Mouse (Mus musculus): ENCODE data around the gene Tmem141. TPM values are rescaled to one million over a fixed set of nuclear protein-coding genes. Genes with fewer than 3 reads are reported as not detected.
A peak's percentile ranks its signal among the peaks of the same experiment; 100 is the strongest.

The Tmem141 gene
- total RNA-seq (2022): 10 to 100 TPM; 18.0 to 47.8 (median 27.3) TPM

DNA sequence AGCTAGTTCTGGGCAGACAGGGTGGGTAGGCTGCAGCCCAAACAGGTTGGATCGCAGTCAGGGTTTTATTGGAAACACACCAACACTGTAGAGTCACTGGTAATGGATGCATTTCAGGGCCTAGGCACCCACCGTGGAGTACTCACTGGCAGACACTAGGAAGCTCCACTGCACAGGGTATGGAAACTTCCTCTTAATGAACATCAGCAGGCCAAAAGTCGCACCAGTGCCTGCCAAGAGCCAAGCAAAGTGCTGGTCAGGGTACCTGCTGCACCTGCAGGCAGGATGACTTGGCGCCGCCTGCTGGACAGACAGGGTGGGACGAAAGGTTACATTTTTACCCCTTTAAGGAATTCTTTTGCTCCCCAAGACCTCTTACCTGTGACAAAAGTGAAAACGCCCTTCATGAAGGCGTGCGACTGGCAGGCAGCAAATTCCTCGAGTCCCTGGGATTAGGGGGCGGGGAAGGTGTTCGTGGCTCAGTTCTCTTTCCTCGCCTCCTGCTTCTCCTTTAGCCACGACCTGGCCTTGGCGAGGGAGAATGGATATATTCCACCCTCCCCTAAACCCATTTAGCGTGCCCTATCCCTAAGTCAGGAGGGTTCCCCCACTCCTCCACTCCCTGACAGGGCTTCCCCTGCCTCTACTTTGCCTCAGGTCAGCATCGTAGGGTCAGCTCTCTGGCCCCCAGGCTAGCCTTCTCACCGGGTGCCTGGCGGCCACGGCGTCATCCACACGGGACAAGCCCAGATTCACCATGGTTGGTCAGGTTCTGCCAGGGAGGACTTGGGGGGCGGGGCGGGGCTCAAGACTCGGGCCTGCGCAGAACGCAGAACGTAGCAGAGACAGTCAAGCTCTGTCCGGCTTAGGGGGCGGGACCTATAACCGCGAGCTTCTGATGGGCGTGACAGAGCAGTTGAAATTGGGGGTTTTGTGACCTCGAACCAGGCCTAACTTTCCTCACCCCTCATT is at the start of gene Tmem141:
Gene Tmem141 (minus strand): TSS at position 777 of the 972 bp plus-strand sequence.
- peak; percentile 90 for DNase-seq

DNA sequence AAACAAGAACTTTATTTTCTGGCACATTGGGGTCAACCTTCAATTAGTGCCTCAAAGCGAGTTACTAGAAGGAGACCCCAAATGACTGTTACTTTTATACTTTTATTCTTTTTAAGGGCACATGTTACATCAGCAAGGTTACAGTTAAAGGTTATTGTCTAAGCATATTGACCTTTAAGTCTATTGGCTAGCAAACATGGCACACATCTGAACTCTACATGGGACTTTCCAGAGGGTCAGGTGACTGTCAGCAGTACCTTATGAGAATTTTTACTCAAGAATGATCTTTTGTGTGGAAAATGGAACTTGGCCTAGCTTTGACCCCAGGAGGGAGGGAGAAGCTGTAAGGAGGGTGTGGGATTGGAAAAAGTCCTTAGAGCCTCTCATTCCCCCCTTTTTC is 44.7 kb upstream of the Tmem141 start:
- no peak for DNase-seq

DNA sequence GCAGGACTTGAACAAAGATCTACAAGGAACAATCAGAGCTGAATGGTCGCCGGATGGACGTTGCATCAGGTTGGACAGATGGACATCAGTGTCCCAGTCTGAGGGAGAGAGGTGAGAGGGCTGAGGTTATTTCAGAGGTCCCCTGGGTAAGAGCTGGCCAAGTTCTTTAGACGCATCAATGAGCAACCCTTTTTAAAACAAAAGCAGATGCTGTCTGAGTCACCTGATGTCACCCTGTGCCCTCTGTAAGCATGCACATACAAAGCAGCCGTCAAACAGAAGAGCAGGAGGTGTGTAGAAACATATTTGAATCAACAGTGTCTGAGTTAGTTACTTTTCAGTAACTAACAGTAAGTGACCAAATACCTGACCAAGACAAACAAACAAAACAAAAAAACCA is 42.3 kb upstream of the Tmem141 start:
- DNase-seq: no peak

DNA sequence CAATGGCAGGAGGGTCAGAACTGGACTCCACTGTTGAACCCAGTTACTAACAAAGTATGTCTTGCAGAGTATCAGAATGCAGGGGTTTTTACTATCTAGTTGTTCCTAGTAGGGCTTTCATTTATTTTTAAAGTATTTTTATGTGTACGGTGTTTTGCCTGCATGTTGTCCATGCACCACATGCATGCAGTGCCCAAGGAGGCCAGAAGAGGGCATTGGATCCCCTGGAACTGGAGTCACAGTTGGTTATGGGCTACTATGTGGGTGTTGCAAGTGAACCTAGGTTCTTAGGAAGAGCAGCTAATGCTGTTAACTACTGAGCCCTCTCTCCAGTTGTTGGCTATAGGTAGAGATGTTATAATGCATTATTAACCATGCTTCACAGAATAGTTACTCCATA is 41.7 kb upstream of the Tmem141 start:
- peak; percentile 38 for DNase-seq

DNA sequence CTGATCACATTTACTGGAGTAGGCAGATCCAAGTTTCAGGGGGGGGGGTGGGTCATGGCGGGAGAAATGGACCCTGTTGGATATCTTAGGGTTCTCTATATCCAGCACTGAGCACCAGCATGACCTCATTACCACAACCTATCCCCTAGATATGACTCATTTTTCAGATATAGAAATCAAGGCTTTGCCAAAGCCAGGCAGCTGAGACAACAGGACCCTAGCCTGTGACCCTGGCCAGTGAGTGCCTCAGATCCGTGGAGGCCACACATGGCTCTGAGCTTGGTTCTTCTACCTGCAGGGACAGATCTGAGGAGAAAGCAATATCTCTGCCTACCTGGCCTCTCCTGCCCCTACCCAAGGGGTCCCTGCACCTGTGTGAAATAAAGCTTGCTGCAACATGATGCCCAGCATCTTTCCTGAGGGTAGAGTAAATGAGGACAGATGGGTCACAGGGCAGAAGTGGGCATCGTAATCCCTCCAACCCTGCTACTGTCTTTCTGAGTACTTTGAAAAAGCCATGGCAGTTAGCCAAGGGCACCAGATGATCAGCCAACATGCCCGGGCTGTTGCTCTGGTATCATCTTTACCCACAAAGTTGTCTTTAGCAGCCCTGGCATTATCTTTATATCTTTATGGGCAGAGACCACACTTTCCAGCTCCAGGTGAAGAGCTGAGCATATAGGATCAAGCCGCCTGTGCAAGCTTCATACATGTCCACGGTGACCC is 39.6 kb upstream of the Tmem141 start:
- DNase-seq: no peak

DNA sequence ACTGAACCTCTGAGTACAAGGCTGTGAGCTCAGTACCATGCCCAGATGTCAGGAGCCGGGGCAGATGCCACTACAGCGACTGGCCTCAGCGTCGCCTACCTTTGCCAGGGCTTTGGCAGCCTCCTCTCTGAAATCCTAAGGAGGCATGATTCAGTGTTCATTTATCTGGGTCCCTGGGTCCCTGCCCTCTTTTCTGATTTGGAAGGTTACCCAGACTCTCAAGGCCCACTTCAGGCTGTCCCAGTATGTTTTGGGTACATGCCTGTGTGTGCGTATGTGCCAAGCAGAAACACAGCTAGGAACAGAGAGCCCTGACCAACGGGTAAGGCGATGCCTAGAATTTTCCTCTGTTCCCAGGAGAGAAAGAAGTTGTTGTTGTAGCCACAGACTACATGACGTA is 38.5 kb upstream of the Tmem141 start:
- peak; percentile 41 for DNase-seq

DNA sequence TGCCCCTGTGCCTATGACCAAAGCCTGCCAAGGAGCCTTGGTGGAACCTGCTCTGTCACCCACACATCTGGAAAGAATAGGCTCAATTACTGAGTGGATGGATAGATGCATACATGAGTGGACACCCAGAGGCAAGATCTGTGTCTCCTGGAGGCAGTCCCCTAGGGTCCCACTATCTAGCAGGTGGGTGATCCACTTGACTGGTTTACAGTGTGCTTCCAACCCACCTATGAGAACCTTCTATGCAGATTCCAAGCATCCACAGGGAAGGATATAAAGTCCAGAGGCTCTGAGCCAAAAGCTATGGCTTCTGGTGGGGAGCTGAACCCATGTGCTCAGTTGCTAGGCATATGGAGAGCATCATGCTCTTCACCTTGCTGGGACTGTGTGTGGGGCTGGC is 35.8 kb upstream of the Tmem141 start, which contains the start of gene Lcn5:
Gene Lcn5 (plus strand): TSS at position 301 of the 400 bp plus-strand sequence.
- no peak for DNase-seq

DNA sequence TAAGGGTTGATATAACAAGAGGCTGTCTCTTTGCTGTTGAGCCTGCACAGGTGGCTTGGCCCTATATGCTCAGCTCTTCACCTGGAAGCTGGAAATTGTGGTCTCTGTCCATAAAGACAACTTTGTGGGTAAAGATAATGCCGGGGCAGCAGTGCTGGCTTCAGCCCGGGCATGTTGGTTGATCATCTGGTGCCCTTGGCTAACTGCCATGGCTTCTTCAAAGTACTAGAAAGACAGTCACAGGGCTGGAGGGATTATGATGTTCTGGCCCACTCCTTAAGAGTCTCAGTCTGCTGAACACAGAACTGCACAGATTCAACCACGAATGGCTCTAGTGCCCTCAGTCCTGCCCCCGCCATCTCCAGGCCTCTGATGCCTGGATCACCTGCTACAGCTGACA is 35.4 kb upstream of the Tmem141 start:
- DNase-seq: no peak

DNA sequence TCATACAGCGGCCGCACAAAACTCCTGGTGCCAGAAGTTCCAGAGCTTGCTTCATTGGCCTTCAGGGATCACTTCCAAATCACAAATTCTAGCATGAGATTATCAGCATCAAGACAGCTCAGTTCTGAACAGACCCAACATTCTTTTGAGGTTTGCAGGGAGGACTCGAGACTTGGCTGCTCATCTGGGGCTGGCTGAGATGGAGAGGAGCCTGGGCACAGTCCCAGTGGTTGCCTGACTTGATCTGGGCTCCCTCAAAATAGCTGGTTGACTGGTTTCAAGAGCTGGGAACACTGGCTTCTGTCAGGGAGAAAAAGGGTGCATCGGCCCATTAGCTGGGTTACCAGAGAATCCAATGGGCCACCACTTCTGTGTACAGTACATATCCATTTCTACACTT is 34.9 kb upstream of the Tmem141 start:
- DNase-seq: no peak

DNA sequence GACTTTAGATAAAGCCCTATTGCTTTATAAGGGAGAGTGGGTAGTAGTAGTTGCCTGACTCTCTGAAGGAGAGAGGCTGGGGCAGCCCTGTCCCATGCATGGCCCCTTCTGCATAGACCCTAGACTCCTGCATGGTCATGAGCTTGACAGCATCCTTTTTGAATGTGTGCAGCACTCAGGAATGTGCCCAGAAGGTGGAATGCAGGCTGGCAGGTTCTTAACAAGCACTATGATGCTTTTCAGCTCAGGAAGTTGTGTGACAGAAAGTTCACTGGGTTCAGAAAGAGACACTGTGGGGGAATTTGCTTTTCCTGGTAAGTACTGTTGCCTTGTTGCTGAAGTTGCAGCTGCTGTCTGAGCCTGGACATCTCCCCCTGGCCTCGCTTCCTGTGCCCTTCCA is 32.7 kb upstream of the Tmem141 start:
- no peak for DNase-seq

DNA sequence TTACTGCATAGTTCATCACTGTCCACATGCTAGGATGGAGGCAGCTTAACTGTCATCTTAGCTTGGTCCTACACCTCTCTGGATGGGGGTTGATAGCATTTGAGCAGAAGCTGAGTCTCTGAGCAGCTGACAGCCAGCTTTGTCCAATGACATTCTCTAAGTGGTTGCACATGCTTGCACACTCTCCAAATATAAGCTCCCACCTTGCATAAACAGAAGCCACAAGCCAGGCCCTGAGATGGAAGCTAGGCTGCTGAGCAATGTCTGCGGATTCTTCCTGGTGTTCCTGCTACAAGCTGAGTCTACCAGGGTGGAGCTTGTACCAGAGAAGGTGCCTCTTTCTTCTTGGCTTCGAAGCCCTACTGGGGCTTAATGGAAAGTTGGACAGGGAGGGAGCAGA is 31.1 kb upstream of the Tmem141 start, which contains the start of gene Lcn8:
Gene Lcn8 (plus strand): TSS at position 219 of the 400 bp plus-strand sequence.
- no peak for DNase-seq

DNA sequence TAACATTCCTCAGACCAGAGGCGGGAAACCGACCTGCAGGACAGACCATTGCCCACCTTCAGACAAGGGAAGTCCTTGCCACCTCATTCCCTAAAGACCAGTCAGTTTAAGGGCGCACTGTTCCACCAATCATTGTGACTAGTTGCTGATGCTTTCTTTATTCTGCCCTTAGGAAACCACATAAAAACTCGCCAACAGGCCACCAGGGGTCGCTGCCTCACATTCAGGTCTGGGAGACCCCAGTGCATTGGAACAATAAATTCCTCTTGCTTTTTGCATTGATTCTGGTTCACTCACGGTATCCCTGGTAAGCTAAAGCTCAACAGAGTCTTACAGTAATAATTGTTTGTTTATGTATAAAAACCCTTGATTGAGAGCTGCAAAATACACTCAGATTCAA is 18.1 kb upstream of the Tmem141 start:
- no peak for DNase-seq

DNA sequence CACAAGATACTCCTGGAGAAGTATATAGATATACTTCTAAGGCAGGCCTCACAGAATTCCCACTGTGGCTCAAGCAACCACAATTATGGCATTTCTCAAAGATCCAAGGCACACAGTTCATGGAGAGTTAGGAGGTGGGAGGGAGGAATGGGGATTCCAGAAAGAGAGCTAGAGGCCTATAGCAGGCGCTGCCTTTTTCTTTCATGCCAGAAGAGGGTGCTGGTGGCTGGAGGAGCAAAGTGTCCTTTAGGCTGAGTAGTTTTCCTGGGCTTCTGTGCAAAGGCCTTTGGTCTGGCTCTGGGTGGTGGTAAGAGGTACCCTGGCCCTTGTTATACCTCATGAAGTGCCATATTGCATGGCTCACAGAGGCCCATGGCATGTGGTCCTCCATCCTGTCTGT is 12.2 kb upstream of the Tmem141 start:
- DNase-seq: no peak

DNA sequence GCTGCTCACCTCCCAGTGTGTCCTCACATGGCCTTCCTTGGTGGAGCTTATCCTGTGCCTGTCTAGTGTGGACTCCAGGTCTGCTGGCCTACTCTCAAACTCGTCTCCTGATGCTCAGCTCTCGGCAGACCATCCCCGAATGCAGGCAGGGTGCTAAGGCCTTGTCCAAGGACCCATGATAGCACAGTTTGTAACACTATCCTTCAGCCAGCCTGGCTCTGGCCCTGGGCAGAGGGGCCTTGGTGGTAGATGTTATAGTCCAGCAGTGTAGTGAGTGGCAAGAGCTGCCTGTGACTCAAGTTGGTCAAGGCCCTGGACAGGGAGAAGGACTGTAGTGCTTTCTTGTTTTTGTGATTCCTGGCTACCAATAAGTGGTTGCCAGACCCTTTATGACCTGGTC is 11.8 kb upstream of the Tmem141 start:
- DNase-seq: peak; percentile 72

DNA sequence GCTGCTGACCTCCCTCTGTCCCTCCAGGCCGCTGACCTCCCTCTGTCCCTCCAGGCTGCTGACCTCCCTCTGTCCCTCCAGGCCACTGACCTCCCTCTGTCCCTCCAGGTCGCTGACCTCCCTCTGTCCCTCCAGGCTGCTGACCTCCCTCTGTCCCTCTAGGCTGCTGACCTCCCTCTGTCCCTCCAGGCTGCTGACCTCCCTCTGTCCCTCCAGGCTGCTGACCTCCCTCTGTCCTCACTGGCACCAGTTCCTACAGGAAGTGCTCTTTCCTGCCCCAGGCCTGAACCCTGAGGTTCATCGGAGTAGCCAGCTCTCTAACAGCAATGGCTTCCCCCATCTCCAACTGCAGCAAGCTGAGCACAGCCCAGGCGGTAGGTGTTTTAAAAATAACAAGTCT is 6.9 kb upstream of the Tmem141 start:
- DNase-seq: no peak

DNA sequence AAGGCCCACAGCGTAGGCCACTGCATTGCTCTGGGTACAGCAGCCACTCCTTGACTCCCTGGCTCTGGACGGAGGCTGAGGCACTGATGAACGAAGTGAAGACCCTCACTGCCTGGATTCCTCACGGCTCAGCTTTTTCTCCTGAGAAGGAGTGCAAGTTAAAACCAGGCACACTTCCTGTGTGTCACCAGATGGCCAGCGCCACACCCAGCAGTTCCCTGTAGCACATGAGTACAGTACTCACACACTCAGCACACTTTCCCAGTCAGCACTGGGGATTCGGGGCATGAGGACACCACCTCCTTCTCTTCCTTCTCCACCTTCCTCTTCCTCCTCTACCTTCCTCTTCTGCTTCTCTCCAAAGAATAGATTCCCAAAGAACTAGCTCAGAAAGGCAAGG is 6.0 kb upstream of the Tmem141 start, which contains the start of gene Fcna:
Gene Fcna (minus strand): TSS at position 220 of the 400 bp plus-strand sequence.
- no peak for DNase-seq

DNA sequence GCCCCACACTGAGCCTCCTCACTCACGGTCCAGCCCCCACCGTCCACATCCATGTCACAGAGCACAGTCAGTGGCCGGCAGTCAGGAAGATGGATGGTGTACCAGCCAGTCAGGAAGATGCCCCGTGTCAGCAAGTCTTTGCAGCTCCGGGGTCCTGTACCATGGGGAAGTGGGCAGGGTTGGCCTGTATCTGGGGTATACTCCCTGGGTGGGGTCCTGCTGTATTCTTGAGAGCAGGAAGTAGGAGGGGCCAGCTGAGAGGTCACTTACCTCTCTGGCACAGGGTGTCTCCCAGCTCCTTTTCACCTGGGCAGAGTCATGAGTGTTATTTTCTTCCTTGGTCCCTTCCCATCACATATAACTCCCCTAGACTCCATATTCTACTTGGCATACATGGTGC is 4.2 kb upstream of the Tmem141 start:
- no peak for DNase-seq

DNA sequence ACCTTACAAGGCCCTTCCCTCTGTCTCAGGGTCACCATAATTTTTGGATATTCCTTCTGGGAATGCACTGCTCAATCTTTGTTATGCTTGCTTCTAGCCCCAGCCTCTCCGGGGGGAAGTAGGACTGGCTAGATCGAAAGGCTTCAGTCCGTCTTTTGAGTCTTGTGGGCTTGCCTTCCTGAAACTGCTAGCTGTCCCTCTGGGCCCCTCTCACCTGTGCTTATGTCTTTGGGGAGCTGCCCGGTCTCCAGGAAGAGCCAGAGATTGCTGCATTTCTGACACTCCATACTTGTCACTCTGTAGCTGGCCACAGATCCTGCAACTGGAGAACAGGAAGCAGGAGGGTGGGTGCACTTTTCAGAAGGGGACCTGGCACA is 965 bp downstream of the Tmem141 start:
- no peak for DNase-seq

DNA sequence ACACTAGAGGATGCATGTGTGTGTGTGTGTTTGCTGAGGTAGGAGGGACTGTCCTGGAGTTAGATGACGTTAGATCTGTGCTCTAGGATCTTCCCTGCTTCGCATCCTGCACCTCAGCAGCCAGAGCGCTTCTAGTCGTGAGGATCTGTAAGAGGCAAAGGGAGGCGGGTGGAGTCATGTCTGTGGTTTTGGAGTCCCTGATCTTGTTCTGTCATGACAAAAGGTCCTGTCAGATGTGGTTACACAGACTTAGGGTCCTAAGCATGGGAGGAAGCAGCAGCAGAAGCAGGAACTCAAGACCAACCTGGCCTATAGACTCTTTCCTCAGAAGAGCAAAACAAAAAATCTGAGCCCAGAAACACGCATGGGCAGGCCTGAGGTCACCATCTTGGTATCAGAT is 1.4 kb downstream of the Tmem141 start:
- no peak for DNase-seq

DNA sequence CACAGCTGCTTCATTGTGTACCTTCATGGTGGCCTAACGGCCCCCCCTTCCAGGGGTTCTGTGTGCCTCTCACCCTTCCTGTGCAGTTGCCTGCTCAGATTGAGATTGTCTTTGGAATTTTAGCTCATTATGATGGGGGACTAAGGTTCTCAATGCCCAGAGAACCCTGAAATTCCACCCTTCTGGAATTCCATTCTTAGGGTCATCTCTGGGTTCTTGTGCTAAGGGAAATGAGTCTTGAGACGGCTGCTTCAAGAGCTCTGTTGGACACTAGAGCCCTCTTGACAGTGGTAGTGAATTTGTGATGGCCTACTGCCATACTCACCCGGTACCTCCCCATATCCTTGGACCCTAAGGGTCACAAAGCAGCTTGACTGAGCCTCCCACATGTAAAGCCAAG is 4.2 kb downstream of the Tmem141 start, which contains the start of gene Ccdc183:
Gene Ccdc183 (minus strand): TSS at position 101 of the 400 bp plus-strand sequence.
- no peak for DNase-seq

DNA sequence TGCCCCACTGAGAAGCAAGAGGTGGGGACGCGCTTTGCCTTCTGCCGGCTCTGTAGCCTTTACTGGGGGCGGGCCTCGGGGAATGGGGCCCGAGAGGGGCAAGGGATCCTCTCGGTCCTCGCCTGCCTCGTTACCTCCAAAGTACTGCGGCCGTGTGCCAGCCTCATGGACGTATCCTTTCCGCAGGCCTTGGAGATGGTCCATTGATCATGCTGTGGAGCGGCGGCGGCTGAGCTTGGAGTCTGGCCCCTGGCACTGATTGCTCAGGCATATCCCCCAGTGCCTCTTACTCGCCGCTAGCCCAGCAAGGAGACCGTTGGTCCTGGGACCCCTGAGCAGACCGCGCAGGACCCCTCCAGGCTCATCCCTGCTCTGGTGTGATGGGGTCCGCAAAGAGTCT is 5.4 kb downstream of the Tmem141 start:
- DNase-seq: no peak

DNA sequence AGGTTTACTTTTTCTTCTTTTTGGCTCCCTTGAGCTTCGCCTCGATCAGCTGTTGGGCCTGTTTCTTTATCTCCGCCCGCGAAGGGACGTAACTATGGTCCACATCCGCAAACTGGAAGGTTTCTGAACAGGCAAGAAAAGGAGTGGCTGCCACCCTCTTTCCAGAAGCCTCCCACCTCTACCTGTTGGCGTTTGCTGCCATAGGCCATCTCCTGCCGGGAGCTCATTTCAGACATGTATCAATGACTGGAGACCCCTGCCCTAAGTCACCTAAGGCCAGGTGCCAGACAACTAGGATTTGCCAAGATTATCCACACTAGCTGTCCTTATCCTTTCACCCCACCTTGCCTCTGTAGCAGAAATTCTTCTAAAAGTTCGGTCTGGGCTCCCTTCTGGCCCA is 13.1 kb downstream of the Tmem141 start:
- no peak for DNase-seq

All from adrenal gland, adult 8-10 months (tissue).